ENCODE assay signal across 20 mouse cellular contexts in the genomic region with DNA sequence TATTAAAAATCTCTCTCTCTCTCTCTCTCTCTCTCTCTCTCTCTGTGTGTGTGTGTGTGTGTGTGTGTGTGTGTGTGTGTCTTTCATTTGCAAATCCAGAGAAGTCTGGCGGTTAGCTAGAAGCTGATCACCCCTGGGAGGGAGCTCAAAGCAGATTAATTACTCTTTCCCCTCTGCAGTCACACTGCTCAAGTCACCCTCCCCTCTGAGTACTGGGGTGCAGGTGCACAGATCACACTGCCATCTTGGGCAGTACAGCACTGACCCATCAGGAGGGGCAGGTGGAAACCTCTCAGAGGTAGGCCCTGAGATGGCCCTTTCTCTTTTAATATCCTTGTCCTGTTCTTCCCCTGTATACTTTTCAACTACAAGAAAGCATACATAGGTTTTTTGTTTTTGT. TPM values are rescaled to one million over a fixed set of nuclear protein-coding genes. Genes with fewer than 3 reads are reported as not detected.
DNase-seq lines count a peak whose midpoint lies in the region; ATAC-seq lines count a peak whose summit lies in the region.
"Had no signal": no experiment of that assay in that cellular context is flagged by ENCODE, and none has a peak within 500 bp of the region (broad histone marks: within the 10 kb centered on the region; RNA-seq: fewer than 3 reads in every experiment).

No protein-coding gene starts in this region.

- ATAC-seq in hindbrain, embryonic 14.5 days (ENCODE audit: low FRiP score) = 0 out of 2 replicates have a peak, but pooled peaks have one; percentile 57
- peak; percentile 40; the same call in 1 of the 2 replicates for ATAC-seq in neural tube, embryonic 13.5 days (ENCODE audit: low read depth)
- no peak for ATAC-seq in neural tube, embryonic 15.5 days (ENCODE audit: low FRiP score)
- peak; percentile 72 for ATAC-seq in midbrain, embryonic 13.5 days
- ATAC-seq: forebrain, embryonic 15.5 days; inflammation-experienced regulatory T-cells, adult 6 months had no signal

- no peak overlapping the region for H3K9ac ChIP-seq in hindbrain, embryonic 14.5 days
- no peak overlapping the region for H3K9ac ChIP-seq in neural tube, embryonic 13.5 days
- H3K9ac ChIP-seq in neural tube, embryonic 15.5 days (replicated peaks) = no peak overlapping the region
- no peak overlapping the region for H3K9ac ChIP-seq in midbrain, embryonic 13.5 days (replicated peaks)
- H3K9ac ChIP-seq: embryonic facial prominence, embryonic 15.5 days; forebrain, embryonic 15.5 days; heart, embryonic 12.5 days; hindbrain, embryonic 13.5 days had no signal

- no peaks in the 10 kb centered on the region for H3K4me1 ChIP-seq in hindbrain, embryonic 14.5 days (replicated peaks; ENCODE audit: control insufficient read depth, insufficient read depth, low read length)
- H3K4me1 ChIP-seq in hindbrain, embryonic 10.5 days (replicated peaks) = peaks cover 18% of the 10 kb centered on the region
- no peaks in the 10 kb centered on the region for H3K4me1 ChIP-seq in neural tube, embryonic 13.5 days (replicated peaks)
- no peaks in the 10 kb centered on the region for H3K4me1 ChIP-seq in neural tube, embryonic 15.5 days
- H3K4me1 ChIP-seq in midbrain, embryonic 13.5 days (replicated peaks) = 0 out of 2 replicates have a peak, but pooled peaks cover 3% of the 10 kb centered on the region
- H3K4me1 ChIP-seq: forebrain, embryonic 15.5 days; heart, embryonic 12.5 days had no signal

- H3K27ac ChIP-seq in hindbrain, embryonic 14.5 days = no peak overlapping the region; the same call in 1 of the 2 replicates
- H3K27ac ChIP-seq in hindbrain, embryonic 10.5 days = no peak overlapping the region
- H3K27ac ChIP-seq in neural tube, embryonic 13.5 days (replicated peaks) = no peak overlapping the region
- H3K27ac ChIP-seq in neural tube, embryonic 15.5 days (replicated peaks) = no peak overlapping the region
- H3K27ac ChIP-seq in midbrain, embryonic 13.5 days = no peak overlapping the region
- H3K27ac ChIP-seq: embryonic facial prominence, embryonic 15.5 days; forebrain, embryonic 10.5 days; forebrain, embryonic 15.5 days; hindbrain, embryonic 13.5 days had no signal

- no peak overlapping the region for H3K4me2 ChIP-seq in hindbrain, embryonic 14.5 days (replicated peaks)
- no peak overlapping the region for H3K4me2 ChIP-seq in neural tube, embryonic 13.5 days
- no peak overlapping the region for H3K4me2 ChIP-seq in neural tube, embryonic 15.5 days
- H3K4me2 ChIP-seq in midbrain, embryonic 13.5 days (replicated peaks) = no peak overlapping the region
- H3K4me2 ChIP-seq: embryonic facial prominence, embryonic 15.5 days; forebrain, embryonic 15.5 days; heart, embryonic 12.5 days; hindbrain, embryonic 13.5 days had no signal

- no peaks in the 10 kb centered on the region for H3K36me3 ChIP-seq in hindbrain, embryonic 14.5 days (replicated peaks; ENCODE audit: control insufficient read depth, insufficient read depth)
- no peaks in the 10 kb centered on the region for H3K36me3 ChIP-seq in hindbrain, embryonic 10.5 days
- H3K36me3 ChIP-seq in neural tube, embryonic 13.5 days = no peaks in the 10 kb centered on the region
- no peaks in the 10 kb centered on the region for H3K36me3 ChIP-seq in neural tube, embryonic 15.5 days
- no peaks in the 10 kb centered on the region for H3K36me3 ChIP-seq in midbrain, embryonic 13.5 days
- H3K36me3 ChIP-seq: embryonic facial prominence, embryonic 15.5 days; forebrain, embryonic 10.5 days; forebrain, embryonic 15.5 days; heart, embryonic 12.5 days; hindbrain, embryonic 13.5 days had no signal

- no peak overlapping the region for H3K4me3 ChIP-seq in hindbrain, embryonic 14.5 days (replicated peaks; ENCODE audit: low read length)
- H3K4me3 ChIP-seq in hindbrain, embryonic 10.5 days = no peak overlapping the region
- H3K4me3 ChIP-seq in neural tube, embryonic 13.5 days = no peak overlapping the region
- no peak overlapping the region for H3K4me3 ChIP-seq in neural tube, embryonic 15.5 days (replicated peaks)
- no peak overlapping the region for H3K4me3 ChIP-seq in midbrain, embryonic 13.5 days (replicated peaks)
- H3K4me3 ChIP-seq: embryonic facial prominence, embryonic 15.5 days; erythroblast, embryonic 14.5 days; forebrain, embryonic 10.5 days; forebrain, embryonic 15.5 days; heart, embryonic 12.5 days; hindbrain, embryonic 13.5 days had no signal

- no peaks in the 10 kb centered on the region for H3K9me3 ChIP-seq in hindbrain, embryonic 14.5 days (ENCODE audit: control insufficient read depth, low read length)
- no peaks in the 10 kb centered on the region for H3K9me3 ChIP-seq in hindbrain, embryonic 10.5 days
- H3K9me3 ChIP-seq in neural tube, embryonic 13.5 days = no peaks in the 10 kb centered on the region
- H3K9me3 ChIP-seq in neural tube, embryonic 15.5 days (replicated peaks) = no peaks in the 10 kb centered on the region
- no peaks in the 10 kb centered on the region for H3K9me3 ChIP-seq in midbrain, embryonic 13.5 days
- H3K9me3 ChIP-seq: embryonic facial prominence, embryonic 15.5 days; forebrain, embryonic 10.5 days; forebrain, embryonic 15.5 days; heart, embryonic 12.5 days; hindbrain, embryonic 13.5 days had no signal

- WGBS in hindbrain, embryonic 14.5 days = 16% methylated on average over 1 of the region's 1 CpGs
- 33% methylated on average over 1 of the region's 1 CpGs for WGBS in hindbrain, embryonic 10.5 days
- 20% methylated on average over 1 of the region's 1 CpGs for WGBS in neural tube, embryonic 13.5 days
- WGBS in neural tube, embryonic 15.5 days = 29% methylated on average over 1 of the region's 1 CpGs
- 21% methylated on average over 1 of the region's 1 CpGs for WGBS in midbrain, embryonic 13.5 days

- no peak for DNase-seq in hindbrain, embryonic 14.5 days (ENCODE audit: low spot score)
- no peak for DNase-seq in hindbrain, embryonic 10.5 days (ENCODE audit: low spot score)
- DNase-seq in retina, postnatal 1 day = peak; percentile 55
- no peak for DNase-seq in frontal cortex, postnatal 10 days (ENCODE audit: low spot score in 2 of 2)
- DNase-seq: adrenal gland, adult 2 months; adrenal gland, postnatal 25 days; cerebellum, adult 2 months; cerebellum, postnatal 14 days; embryo, embryonic 11 days; gastrocnemius, postnatal 14 days had no signal

- H3K27me3 ChIP-seq in hindbrain, embryonic 14.5 days (ENCODE audit: control insufficient read depth, insufficient read depth, low read length) = no peaks in the 10 kb centered on the region
- no peaks in the 10 kb centered on the region for H3K27me3 ChIP-seq in hindbrain, embryonic 10.5 days (ENCODE audit: insufficient read depth, poor library complexity, severe bottlenecking)
- H3K27me3 ChIP-seq in neural tube, embryonic 13.5 days = no peaks in the 10 kb centered on the region
- H3K27me3 ChIP-seq in neural tube, embryonic 15.5 days (replicated peaks) = no peaks in the 10 kb centered on the region
- H3K27me3 ChIP-seq in midbrain, embryonic 13.5 days = no peaks in the 10 kb centered on the region
- H3K27me3 ChIP-seq: embryonic facial prominence, embryonic 15.5 days; forebrain, embryonic 15.5 days; heart, embryonic 12.5 days; hindbrain, embryonic 13.5 days had no signal

RNA-seq across cellular contexts. Expression of a gene that starts 15.9 kb away (rescaled TPM):
- 1.4 and 1.8 TPM in 2 replicates for polyA plus RNA-seq in hindbrain, embryonic 14.5 days (2014; fragmentation: Nextera tagmentation; extraction: Ambion mirVana)
- polyA plus RNA-seq in hindbrain, embryonic 10.5 days (2016; fragmentation: Nextera tagmentation; extraction: Ambion mirVana) = 2.2 and 3.2 TPM in 2 replicates
- polyA plus RNA-seq in neural tube, embryonic 13.5 days (2015; fragmentation: Nextera tagmentation; extraction: Ambion mirVana) = 1.6 and 2.5 TPM in 2 replicates
- 1.6 and 1.8 TPM in 2 replicates for polyA plus RNA-seq in neural tube, embryonic 15.5 days (2015; fragmentation: Nextera tagmentation; extraction: Ambion mirVana)
- polyA plus RNA-seq in midbrain, embryonic 13.5 days (2015; fragmentation: Nextera tagmentation; extraction: Ambion mirVana) = 0.79 and 1.1 TPM in 2 replicates
- polyA plus RNA-seq: adrenal gland, adult 2 months; inflammation-experienced regulatory T-cells, adult 6 months had no signal

RNA-seq across cellular contexts. Expression of a gene that starts 28.0 kb away (rescaled TPM):
- 10.6 and 11.1 TPM in 2 replicates for polyA plus RNA-seq in hindbrain, embryonic 14.5 days (2014; fragmentation: Nextera tagmentation; extraction: Ambion mirVana)
- polyA plus RNA-seq in hindbrain, embryonic 10.5 days (2016; fragmentation: Nextera tagmentation; extraction: Ambion mirVana) = 51.1 and 53.9 TPM in 2 replicates
- 13.2 and 15.8 TPM in 2 replicates for polyA plus RNA-seq in neural tube, embryonic 13.5 days (2015; fragmentation: Nextera tagmentation; extraction: Ambion mirVana)
- 9.8 and 12.2 TPM in 2 replicates for polyA plus RNA-seq in neural tube, embryonic 15.5 days (2015; fragmentation: Nextera tagmentation; extraction: Ambion mirVana)
- 16.4 and 18.5 TPM in 2 replicates for polyA plus RNA-seq in midbrain, embryonic 13.5 days (2015; fragmentation: Nextera tagmentation; extraction: Ambion mirVana)
